Mouse (Mus musculus) embryonic facial prominence, embryonic 12.5 days (tissue): ENCODE results near the gene Ahcy. TPM values are rescaled to one million over a fixed set of nuclear protein-coding genes. Genes with fewer than 3 reads are reported as not detected.
"Not testable (repeated sequence)": the region's sequence is repeated elsewhere in the genome, so short reads cannot be mapped to it uniquely, and the experiment has no call there.

ENCODE experiments used
- ATAC-seq: fragments of 200-750 bp; cut with Nextera tagmentation; 2 replicates; pipeline ENCODE4 v1.8.0; 2017; ENCODE audit not compliant: insufficient number of reproducible peaks, insufficient read depth, low FRiP score, low TSS enrichment
- H3K27ac ChIP-seq: fragments of 300-500 bp; sonication (generic); 2 replicates; pipeline ENCODE4 v1.5.1; 2016; ENCODE audit warnings: mild to moderate bottlenecking
- H3K27me3 ChIP-seq: fragments of 300-500 bp; sonication (generic); 2 replicates; pipeline ENCODE4 v1.6.1; 2016; ENCODE audit warnings: mild to moderate bottlenecking, moderate library complexity
- H3K36me3 ChIP-seq: fragments of 300-500 bp; sonication (generic); 2 replicates; pipeline ENCODE4 v1.6.1; 2016; ENCODE audit warnings: mild to moderate bottlenecking
- H3K4me1 ChIP-seq: fragments of 300-500 bp; sonication (generic); 2 replicates; pipeline ENCODE4 v1.6.1; 2016
- H3K4me2 ChIP-seq: fragments of 300-500 bp; sonication (generic); replicated peaks from 2 replicates; pipeline ENCODE4 v1.6.1; 2016; ENCODE audit warnings: mild to moderate bottlenecking, moderate library complexity
- H3K4me3 ChIP-seq: fragments of 300-500 bp; sonication (generic); 2 replicates; pipeline ENCODE4 v1.5.1; 2016; ENCODE audit warnings: mild to moderate bottlenecking
- H3K9ac ChIP-seq: fragments of 300-500 bp; sonication (generic); 2 replicates; pipeline ENCODE4 v1.6.1; 2016; ENCODE audit warnings: mild to moderate bottlenecking, moderate library complexity
- H3K9me3 ChIP-seq: fragments of 300-500 bp; sonication (generic); 2 replicates; pipeline ENCODE4 v1.6.1; 2016; ENCODE audit warnings: mild to moderate bottlenecking, moderate library complexity
- WGBS: fragments of 180-500 bp; shearing (Covaris S2); methylation state at CpG from one replicate; pipeline ENCODE4 v1.1.7; 2016; 5-methylcytosine and 5-hydroxymethylcytosine counted together
- polyA plus RNA-seq: library from polyadenylated mRNA; unstranded; fragments of >200 nt; fragmentation: Nextera tagmentation; extraction: Ambion mirVana; gene quantifications from 2 replicates; pipeline ENCODE4 v1.2.1, GENCODE M21; 2016

The Ahcy gene
- polyA plus RNA-seq = 74.6 and 82.1 TPM in 2 replicates

DNA sequence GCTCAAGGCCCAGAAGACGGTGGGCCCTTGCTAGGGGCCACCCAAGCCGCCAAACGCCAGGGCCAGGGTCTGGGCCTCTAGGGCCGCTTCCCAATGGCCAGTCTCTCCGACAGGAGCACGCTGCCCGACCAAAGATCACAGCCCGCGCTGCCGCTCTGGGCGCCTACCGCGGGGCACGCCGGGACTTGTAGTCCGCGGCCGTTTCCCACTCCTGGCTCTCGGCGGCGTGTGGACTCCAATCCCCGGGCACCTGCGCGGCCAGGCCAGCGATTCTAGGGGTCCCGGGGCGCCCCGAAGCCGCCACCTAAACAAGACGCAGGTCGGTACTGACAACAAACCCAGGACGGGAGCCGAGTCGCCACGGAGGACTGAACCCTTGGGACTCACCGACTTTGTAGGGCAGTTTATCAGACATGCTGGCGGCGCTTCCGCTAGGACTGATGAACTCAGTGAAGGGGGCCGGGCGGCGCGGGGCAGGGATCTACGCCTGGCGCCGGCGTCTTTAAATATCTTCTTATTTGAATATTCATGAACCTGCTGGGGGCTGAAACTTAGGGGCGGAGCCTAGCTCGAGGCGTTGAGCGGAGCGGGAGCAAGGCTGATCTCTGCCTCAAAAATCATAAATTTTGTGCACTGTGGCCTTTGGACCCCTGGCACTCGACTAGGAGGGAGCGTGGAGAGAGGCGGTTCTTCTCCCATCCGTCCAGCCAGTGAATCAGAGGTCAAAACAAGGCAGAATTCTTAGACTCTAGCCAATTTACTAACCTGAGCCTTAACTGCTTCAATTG is at the start of gene Ahcy:
Gene Ahcy, minus strand, starts transcription at position 520 of the 788 bp plus-strand sequence.
- H3K27me3 ChIP-seq = no peaks in the 10 kb centered on the region
- peak; percentile 91 for ATAC-seq
- peak within 1 kb of the TSS; percentile 77 for H3K27ac ChIP-seq
- no peaks in the 10 kb centered on the region for H3K36me3 ChIP-seq
- peak within 1 kb of the TSS; percentile 70 for H3K4me2 ChIP-seq
- H3K9ac ChIP-seq = peak within 1 kb of the TSS; percentile 84
- peak within 1 kb of the TSS; percentile 74 for H3K4me3 ChIP-seq
- H3K9me3 ChIP-seq = no peaks in the 10 kb centered on the region
- WGBS = under 1% methylated on average over 56 of the region's 56 CpGs
- H3K4me1 ChIP-seq = peaks cover 16% of the 10 kb centered on the region; the same call in 1 of the 2 replicates

- H3K27me3 ChIP-seq = no peaks in the 10 kb centered on the region
- ATAC-seq = no peak
- no peaks in the 10 kb centered on the region for H3K4me1 ChIP-seq
- no peaks in the 10 kb centered on the region for H3K36me3 ChIP-seq
- no peak overlapping the region for H3K4me3 ChIP-seq
- no peak overlapping the region for H3K4me2 ChIP-seq
- peaks cover 3% of the 10 kb centered on the region; the same call in 1 of the 2 replicates for H3K9me3 ChIP-seq
- H3K9ac ChIP-seq = no peak overlapping the region
- WGBS = 73% methylated on average over 7 of the region's 7 CpGs
- H3K27ac ChIP-seq = no peak overlapping the region
Observed at GRCm38 (mm10) chr2:155115216-155115830, 41.0 kb upstream of the Ahcy start.

DNA sequence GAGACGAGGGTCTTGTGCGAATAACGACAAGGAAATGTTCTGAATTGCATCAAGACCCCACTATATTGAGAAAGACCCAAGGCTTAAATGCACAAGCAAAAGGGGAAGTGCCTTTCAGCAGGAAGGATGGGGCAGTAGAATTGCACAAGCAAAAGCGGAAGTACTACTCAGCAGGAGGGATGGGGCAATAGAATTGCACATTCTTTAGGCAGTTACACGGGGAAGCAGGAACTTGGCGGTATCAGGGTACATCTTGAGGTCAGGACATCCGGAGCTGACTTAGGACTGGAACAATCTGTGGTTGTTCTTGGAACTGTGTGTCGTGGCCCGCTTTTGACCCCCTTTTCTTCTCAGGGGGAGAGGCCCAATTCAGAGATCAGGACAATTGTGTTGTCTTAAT is 33.0 kb upstream of the Ahcy start:
- not testable (repeated sequence) for H3K36me3 ChIP-seq, H3K27me3 ChIP-seq, H3K4me1 ChIP-seq, H3K9me3 ChIP-seq, H3K4me3 ChIP-seq, H3K9ac ChIP-seq, ATAC-seq, H3K27ac ChIP-seq, H3K4me2 ChIP-seq
- 82% methylated on average over 9 of the region's 9 CpGs for WGBS

DNA sequence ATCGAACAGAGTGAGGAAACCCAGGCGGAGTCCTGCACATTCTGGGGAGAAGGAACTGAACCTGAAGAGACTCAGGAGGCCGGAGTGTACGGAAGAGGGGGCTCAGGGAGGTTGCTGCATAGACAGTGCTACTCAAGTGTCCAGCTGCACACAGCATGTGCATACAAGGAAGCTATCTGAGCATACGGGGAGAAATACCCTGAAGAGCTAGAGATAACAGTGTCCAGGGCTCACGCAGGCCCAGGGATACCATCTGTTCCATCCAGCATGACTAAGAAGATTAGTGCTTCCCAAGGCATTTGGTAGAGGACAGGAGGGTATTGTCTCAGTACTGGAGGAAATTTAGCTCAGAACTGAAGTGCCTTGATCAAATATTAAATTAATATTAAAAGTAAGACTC is 29.3 kb upstream of the Ahcy start:
- H3K36me3 ChIP-seq = no peaks in the 10 kb centered on the region

GRCm38 (mm10) chr2:155101761-155102181 is 27.5 kb upstream of the Ahcy start:
- Histone ChIP-seq H3K4me3 (no peak overlapping the region), H3K9me3 (no peaks in the 10 kb centered on the region), H3K27ac (no peak overlapping the region), H3K9ac (no peak overlapping the region), H3K27me3 (no peaks in the 10 kb centered on the region), H3K4me1 (no peaks in the 10 kb centered on the region), H3K4me2 (no peak overlapping the region), H3K36me3 (no peaks in the 10 kb centered on the region)
- no peak for ATAC-seq
- 66% methylated on average over 6 of the region's 6 CpGs for WGBS

More for the DNA sequence above, 29.3 kb upstream of the Ahcy start:
- no peak overlapping the region for H3K27ac ChIP-seq
- no peak overlapping the region for H3K4me3 ChIP-seq
- H3K4me1 ChIP-seq = no peaks in the 10 kb centered on the region
- no peaks in the 10 kb centered on the region for H3K9me3 ChIP-seq
- H3K4me2 ChIP-seq = no peak overlapping the region
- no peak for ATAC-seq
- 73% methylated on average over 6 of the region's 6 CpGs for WGBS
- H3K27me3 ChIP-seq = no peaks in the 10 kb centered on the region
- H3K9ac ChIP-seq = no peak overlapping the region

GRCm38 (mm10) chr2:155100796-155101259 is 26.5 kb upstream of the Ahcy start:
- 73% methylated on average over 3 of the region's 3 CpGs for WGBS
- no peaks in the 10 kb centered on the region for H3K36me3 ChIP-seq
- H3K4me3 ChIP-seq = no peak overlapping the region
- no peak overlapping the region for H3K27ac ChIP-seq
- H3K27me3 ChIP-seq = no peaks in the 10 kb centered on the region
- no peak overlapping the region for H3K4me2 ChIP-seq
- ATAC-seq = no peak
- no peak overlapping the region for H3K9ac ChIP-seq
- no peaks in the 10 kb centered on the region for H3K9me3 ChIP-seq
- H3K4me1 ChIP-seq = no peaks in the 10 kb centered on the region

GRCm38 (mm10) chr2:155099994-155100795 is 25.9 kb upstream of the Ahcy start:
- ATAC-seq = no peak
- Histone ChIP-seq H3K36me3 (no peaks in the 10 kb centered on the region), H3K27me3 (no peaks in the 10 kb centered on the region), H3K9ac (no peak overlapping the region), H3K9me3 (no peaks in the 10 kb centered on the region), H3K4me1 (no peaks in the 10 kb centered on the region), H3K4me3 (no peak overlapping the region), H3K27ac (no peak overlapping the region), H3K4me2 (no peak overlapping the region)
- 78% methylated on average over 14 of the region's 14 CpGs for WGBS

DNA sequence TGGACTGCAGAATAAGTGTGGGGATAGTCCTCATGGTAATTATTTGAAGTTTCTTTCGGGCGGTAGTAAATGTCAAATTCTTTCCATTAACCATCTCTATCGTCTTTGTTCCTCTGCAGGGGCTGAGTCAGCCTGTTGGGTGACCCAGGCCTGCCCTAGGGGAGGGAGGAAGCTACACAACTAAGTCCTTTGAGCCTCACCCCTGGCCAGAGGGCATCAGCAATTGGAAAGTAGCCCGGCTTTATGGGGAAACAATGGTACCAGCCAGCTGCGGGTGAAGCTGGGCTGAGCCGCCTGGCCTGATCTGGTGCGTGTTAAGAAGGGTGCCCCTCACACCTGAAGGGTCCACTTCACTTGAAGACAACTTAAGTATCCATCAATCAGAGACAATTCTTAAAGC is 25.1 kb upstream of the Ahcy start:
- H3K4me3 ChIP-seq = no peak overlapping the region
- no peak for ATAC-seq
- H3K4me1 ChIP-seq = no peaks in the 10 kb centered on the region
- H3K36me3 ChIP-seq = no peaks in the 10 kb centered on the region
- H3K4me2 ChIP-seq = no peak overlapping the region
- no peak overlapping the region for H3K27ac ChIP-seq
- H3K9ac ChIP-seq = no peak overlapping the region
- 43% methylated on average over 7 of the region's 7 CpGs for WGBS
- H3K9me3 ChIP-seq = no peaks in the 10 kb centered on the region
- no peaks in the 10 kb centered on the region for H3K27me3 ChIP-seq

GRCm38 (mm10) chr2:155098720-155099380 is 24.6 kb upstream of the Ahcy start:
- H3K4me1 ChIP-seq = no peaks in the 10 kb centered on the region
- no peaks in the 10 kb centered on the region for H3K9me3 ChIP-seq
- WGBS = 79% methylated on average over 9 of the region's 9 CpGs
- ATAC-seq = no peak
- H3K4me2 ChIP-seq = no peak overlapping the region
- H3K27me3 ChIP-seq = no peaks in the 10 kb centered on the region
- no peak overlapping the region for H3K27ac ChIP-seq
- no peak overlapping the region for H3K4me3 ChIP-seq
- no peak overlapping the region for H3K9ac ChIP-seq
- H3K36me3 ChIP-seq = no peaks in the 10 kb centered on the region

DNA sequence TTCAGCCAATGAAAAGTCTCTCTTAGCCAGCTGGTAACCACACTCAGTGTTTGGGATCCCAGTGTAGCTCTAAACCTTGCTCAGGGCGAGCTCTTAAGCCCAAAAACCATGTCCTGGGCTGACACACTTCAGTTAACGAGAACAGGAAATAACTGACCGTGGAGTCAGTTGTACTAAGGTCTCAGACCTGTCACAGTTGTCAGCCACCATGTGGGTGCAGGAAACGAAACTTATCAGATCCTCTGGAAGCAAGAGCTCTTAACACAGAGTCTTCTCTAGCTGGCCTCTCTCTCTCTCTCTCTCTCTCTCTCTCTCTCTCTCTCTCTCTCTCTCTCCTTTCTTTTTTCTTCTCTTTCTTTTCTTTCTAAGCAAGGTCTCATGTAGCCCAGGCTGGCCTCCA is 19.1 kb upstream of the Ahcy start:
- no peak for ATAC-seq
- H3K9me3 ChIP-seq = no peaks in the 10 kb centered on the region
- H3K4me2 ChIP-seq = no peak overlapping the region
- 33% methylated on average over 4 of the region's 4 CpGs for WGBS
- H3K9ac ChIP-seq = no peak overlapping the region
- H3K27ac ChIP-seq = no peak overlapping the region
- no peak overlapping the region for H3K4me3 ChIP-seq
- no peaks in the 10 kb centered on the region for H3K36me3 ChIP-seq
- no peaks in the 10 kb centered on the region for H3K4me1 ChIP-seq
- H3K27me3 ChIP-seq = no peaks in the 10 kb centered on the region

GRCm38 (mm10) chr2:155091743-155092075 is 17.4 kb upstream of the Ahcy start:
- no peaks in the 10 kb centered on the region for H3K4me1 ChIP-seq
- H3K9ac ChIP-seq = no peak overlapping the region
- no peak for ATAC-seq
- H3K27ac ChIP-seq = no peak overlapping the region
- H3K4me3 ChIP-seq = no peak overlapping the region
- no peak overlapping the region for H3K4me2 ChIP-seq
- no peaks in the 10 kb centered on the region for H3K9me3 ChIP-seq
- no peaks in the 10 kb centered on the region for H3K27me3 ChIP-seq
- 80% methylated on average over 3 of the region's 3 CpGs for whole genome bisulfite sequencing
- H3K36me3 ChIP-seq = no peaks in the 10 kb centered on the region
